Mouse (Mus musculus) MEL (cell line): ENCODE data around the gene Zfp819.

Experiments
- CTCF ChIP-seq, 3 experiments: IDR thresholded peaks in 2 of 3; conservative IDR thresholded peaks in 1 of 3; 2 replicates each; pipeline ENCODE4 v1.5.1; 2011 to 2012; ENCODE audit warnings: low read length in 3 of 3, low read depth in 2 of 3, mild to moderate bottlenecking in 2 of 3, improper control_type of control experiment in 1 of 3, inconsistent platforms in 1 of 3, mixed read lengths in 1 of 3, moderate library complexity in 1 of 3; ENCODE audit not compliant: control insufficient read depth in 1 of 3, insufficient read depth in 1 of 3, poor library complexity in 1 of 3, severe bottlenecking in 1 of 3
- EP300 ChIP-seq, 2 experiments: IDR thresholded peaks; 2 replicates each; pipeline ENCODE4 v1.6.1; 2011; ENCODE audit warnings: improper control_type of control experiment in 2 of 2, low read length in 2 of 2, low read depth in 1 of 2, mild to moderate bottlenecking in 1 of 2
- GABPA ChIP-seq: IDR thresholded peaks from 2 replicates; pipeline ENCODE4 v1.6.1; 2012; ENCODE audit warnings: low read depth, mild to moderate bottlenecking, inconsistent platforms, low read length, improper control_type of control experiment, moderate library complexity
- HCFC1 ChIP-seq: IDR thresholded peaks from 2 replicates; pipeline ENCODE4 v1.6.1; 2012; ENCODE audit warnings: low read depth, mild to moderate bottlenecking, inconsistent platforms, low read length, improper control_type of control experiment, moderate library complexity
- MAX ChIP-seq: IDR thresholded peaks from 2 replicates; pipeline ENCODE4 v1.6.1; 2011; ENCODE audit warnings: low read length, improper control_type of control experiment
- MXI1 ChIP-seq: IDR thresholded peaks from 2 replicates; pipeline ENCODE4 v1.6.1; 2011; ENCODE audit warnings: mild to moderate bottlenecking, low read depth, low read length, improper control_type of control experiment
- NELFE ChIP-seq: IDR thresholded peaks from 2 replicates; pipeline ENCODE4 v1.6.1; 2011; ENCODE audit warnings: low read depth, low read length, improper control_type of control experiment
- POLR2A ChIP-seq, 2 experiments: IDR thresholded peaks; 2 replicates each; pipeline ENCODE4 v1.6.1; 2011 to 2012; ENCODE audit warnings: low read length in 2 of 2, mild to moderate bottlenecking in 2 of 2, control low read depth in 1 of 2, improper control_type of control experiment in 1 of 2, low read depth in 1 of 2, moderate library complexity in 1 of 2; ENCODE audit not compliant: control insufficient read depth in 1 of 2, insufficient read depth in 1 of 2, poor library complexity in 1 of 2
- RCOR1 ChIP-seq: IDR thresholded peaks from 2 replicates; pipeline ENCODE4 v1.6.1; 2012; ENCODE audit warnings: low read depth, mild to moderate bottlenecking, inconsistent platforms, low read length, improper control_type of control experiment
- TBP ChIP-seq: IDR thresholded peaks from 2 replicates; pipeline ENCODE4 v1.8.0; 2011; ENCODE audit warnings: low read depth, low read length, improper control_type of control experiment
- USF1 ChIP-seq: IDR thresholded peaks from 2 replicates; pipeline ENCODE4 v1.6.1; 2014; ENCODE audit warnings: low read depth, mild to moderate bottlenecking, inconsistent platforms, low read length, improper control_type of control experiment, moderate library complexity
- ZNF384 ChIP-seq: IDR thresholded peaks from 2 replicates; pipeline ENCODE4 v1.6.1; 2012; ENCODE audit warnings: low read depth, mild to moderate bottlenecking, inconsistent platforms, low read length, improper control_type of control experiment

- TF ChIP-seq CTCF (IDR thresholded peaks at IDR 0.05 in 2 of 3, conservative IDR thresholded peaks at IDR 0.05 in 1 of 3; ENCODE audit: control insufficient read depth in 1 of 3, insufficient read depth in 1 of 3, low read depth in 2 of 3, low read length in 3 of 3, poor library complexity in 1 of 3, severe bottlenecking in 1 of 3) (no peak), RCOR1 (no peak), MAX (no peak), ZNF384 (no peak), HCFC1 (no peak), NELFE (no peak), EP300 (IDR thresholded peaks at IDR 0.05; ENCODE audit: low read depth in 1 of 2, low read length in 2 of 2) (no peak), POLR2A (IDR thresholded peaks at IDR 0.05; ENCODE audit: control insufficient read depth in 1 of 2, insufficient read depth in 1 of 2, low read depth in 1 of 2, low read length in 2 of 2, poor library complexity in 1 of 2) (no peak), TBP (no peak), MXI1 (no peak), USF1 (no peak), GABPA (no peak)
Measured at GRCm38 (mm10) chr7:43571216-43571615, 35.8 kb upstream of the Zfp819 start.
